Mouse (Mus musculus) lung, adult 18-20 months (tissue): Measurements from ENCODE around the gene Cd52.
"Not testable (repeated sequence)": the region's sequence is repeated elsewhere in the genome, so short reads cannot be mapped to it uniquely, and the experiment has no call there.

Experiments
- DNase-seq, 2 experiments: peaks; one replicate each; pipeline ENCODE4 v3.0.0; 2022; ENCODE audit warnings: mixed read lengths in 2 of 2

The Cd52 gene

DNA sequence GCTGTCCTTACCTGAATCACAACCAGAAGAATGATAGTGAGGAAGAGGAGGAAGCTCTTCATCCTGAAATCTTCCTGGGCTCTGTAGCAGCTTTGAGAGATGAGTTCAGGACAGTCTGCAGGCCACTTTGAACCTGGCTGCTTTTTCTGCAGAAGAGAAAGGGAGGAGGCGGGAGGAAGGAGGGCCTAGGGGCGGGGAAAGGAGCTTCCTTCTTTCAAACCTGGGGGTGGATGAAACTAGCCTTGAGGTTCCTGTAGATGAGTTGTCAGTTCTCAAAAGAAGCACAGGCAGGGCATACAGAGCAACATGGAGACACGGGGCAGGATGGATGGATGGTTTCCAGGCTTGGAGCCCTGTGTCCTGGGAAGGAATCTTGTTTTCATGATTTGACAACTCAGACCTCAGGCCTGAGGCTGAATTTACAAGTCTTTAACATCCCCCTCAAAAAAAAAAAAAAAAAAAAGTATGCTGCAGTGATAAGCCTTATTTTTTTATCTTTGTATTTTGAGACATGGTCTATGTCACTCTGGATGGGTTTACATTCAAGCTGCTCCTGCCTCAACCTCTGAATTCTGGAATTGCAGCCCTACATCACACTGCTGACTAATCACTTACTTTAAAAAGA, at the start of gene Cd52:
Gene Cd52 (minus strand): TSS at position 160 of the 625 bp plus-strand sequence.
- peak; percentile 62 to 73 for DNase-seq

DNA sequence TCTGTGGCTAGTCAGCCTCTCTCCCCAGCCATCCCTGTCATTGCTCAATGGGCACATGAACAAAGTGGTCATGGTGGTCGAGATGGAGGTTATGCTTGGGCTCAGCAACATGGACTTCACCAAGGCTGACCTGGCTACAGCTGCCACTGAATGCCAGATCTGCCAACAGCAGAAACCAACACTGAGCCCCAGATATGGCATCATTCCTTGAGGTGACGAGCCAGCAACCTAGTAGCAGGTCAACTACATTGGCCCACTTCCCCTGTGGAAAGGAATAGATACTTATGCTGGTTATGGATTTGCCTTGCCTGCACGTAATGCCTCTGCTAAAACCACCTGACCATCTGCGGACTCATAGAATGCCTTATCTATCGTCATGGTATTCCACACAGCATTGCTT, 49.4 kb upstream of the Cd52 start:
- not testable (repeated sequence) for DNase-seq

DNA sequence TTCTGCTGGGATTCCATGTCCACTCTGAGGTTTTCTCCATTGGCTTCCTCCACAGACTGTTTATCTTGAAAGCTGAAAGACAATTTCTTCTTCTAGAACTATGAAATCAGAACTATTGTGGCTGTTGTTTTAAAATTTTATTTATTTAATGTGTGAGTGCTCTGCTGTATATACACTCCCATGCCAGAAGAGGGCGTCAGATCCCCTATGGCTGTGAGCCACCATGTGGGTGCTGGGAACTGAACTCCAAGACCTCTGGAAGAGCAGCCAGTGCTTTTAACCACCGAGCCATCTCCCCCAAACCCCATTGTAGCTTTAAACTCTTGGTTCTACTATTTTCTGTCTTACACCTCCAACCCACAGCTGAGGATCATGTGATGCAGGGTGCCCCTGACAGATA, 44.0 kb upstream of the Cd52 start:
- no peak for DNase-seq

DNA sequence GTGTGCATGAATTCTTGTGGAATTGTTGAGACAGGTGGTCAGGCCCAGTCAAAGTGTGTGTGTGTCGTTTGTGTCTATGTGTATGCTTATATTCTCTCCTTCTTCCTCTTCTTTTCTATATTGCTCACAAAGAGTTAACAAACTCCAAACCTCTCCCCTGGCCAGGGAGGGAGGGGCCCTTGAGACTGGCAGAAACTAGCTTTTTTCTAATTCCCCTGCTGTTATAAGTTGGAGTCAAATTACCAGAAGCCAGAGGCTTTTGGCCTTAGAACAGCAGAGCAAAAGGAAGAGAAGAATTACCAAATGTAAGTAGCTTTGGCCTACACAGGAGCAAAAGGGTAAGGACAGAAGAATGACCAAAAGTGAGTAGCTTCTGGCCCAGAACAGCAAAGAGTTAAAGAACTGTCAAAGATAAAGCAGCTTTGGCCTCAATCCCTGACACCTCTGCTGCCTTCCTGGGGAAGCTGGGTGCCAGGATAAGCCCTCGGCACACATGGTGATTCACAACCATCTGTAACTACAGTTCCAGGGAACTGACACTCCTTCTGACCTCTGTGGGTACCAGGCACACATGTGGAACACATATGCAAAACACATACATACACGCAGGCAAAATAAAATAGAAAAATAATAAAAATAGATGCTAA, 41.5 kb upstream of the Cd52 start:
- DNase-seq = no peak

DNA sequence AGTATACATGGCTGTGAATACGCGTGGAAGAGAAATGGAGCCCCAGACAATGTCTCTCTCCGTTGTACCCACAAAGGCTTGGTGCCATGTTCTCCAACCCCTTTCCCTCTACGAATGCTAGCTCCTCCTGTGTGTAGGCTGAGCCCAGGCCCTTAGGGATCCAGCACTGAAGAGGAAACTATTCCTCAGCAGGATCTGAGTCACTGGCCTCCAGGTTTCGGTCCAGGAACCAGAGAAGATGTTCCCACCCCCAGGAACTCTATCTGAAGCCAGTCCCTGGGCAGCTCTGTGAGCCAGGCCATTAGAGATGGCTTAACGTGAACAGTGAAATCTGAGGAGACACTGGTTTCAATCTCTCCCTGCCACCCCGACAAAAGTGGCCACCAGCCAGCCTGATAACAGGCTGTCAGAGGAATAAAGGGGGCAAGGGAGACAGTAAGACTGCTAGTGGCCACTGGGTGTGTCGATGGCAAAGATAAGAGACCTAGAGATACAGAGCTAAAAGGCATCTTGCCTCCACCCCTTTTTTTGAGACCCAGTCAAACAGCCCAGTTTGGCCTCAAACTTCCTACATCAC, 37.7 kb upstream of the Cd52 start:
- no peak for DNase-seq

DNA sequence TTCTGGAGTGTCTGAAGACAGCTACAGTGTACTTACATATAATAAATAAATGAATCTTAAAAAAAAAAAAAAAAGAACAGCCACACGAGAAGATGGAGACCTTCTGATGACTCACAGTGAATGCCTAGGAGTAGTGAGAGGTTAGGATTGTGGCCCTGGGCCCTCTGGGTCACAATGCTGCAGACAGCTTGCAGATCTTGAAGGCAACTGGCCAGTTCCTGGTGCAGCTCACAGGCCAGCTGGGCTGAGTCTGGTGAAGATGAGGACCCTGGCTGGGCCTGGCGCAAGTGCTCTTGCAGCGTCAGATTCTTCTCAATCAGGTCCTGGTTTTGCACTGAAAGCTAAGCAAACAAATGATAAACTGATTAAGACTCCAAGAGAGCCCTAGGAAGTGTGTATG, 37.2 kb upstream of the Cd52 start:
- no peak for DNase-seq

DNA sequence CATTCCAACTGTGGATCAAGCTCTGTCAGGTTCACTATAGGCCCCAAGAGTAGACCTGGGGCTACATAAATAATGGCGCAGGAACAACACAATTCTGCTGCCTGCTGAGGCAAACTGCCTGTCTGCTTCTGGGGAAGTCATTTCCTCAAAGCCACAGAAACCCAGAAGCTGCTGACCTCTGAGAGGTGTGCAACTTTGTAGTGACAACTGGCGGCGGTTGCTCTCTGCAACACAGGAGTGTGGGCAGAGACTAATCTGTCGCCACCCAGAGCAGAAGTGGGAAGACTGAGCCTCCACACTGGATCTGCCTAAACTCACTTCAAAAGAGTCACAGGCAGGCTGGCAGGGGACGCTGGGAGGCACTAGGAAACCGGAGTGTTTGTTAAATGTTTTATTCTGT, 34.6 kb upstream of the Cd52 start:
- peak; percentile 53 to 60 for DNase-seq

DNA sequence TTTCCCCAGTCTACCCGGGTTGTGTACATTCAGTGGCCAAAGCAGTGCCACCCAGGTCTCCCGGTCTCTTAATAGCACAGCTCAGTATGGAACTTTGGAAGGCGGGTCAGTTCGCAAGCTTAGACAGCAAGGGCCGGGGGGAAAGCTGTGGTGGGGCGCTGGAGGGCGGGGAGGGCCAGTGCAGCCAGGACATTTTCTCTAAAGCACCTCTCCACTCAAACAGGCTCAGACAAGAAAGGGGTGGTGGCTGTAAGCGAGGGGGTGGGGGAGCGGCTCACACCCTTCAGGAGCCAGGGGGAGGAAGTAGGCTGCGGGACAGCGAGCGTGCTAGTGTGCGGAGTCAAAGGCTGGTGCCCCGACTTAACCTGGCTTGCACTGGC, 34.1 kb upstream of the Cd52 start:
- DNase-seq = peak; percentile 46 to 64

DNA sequence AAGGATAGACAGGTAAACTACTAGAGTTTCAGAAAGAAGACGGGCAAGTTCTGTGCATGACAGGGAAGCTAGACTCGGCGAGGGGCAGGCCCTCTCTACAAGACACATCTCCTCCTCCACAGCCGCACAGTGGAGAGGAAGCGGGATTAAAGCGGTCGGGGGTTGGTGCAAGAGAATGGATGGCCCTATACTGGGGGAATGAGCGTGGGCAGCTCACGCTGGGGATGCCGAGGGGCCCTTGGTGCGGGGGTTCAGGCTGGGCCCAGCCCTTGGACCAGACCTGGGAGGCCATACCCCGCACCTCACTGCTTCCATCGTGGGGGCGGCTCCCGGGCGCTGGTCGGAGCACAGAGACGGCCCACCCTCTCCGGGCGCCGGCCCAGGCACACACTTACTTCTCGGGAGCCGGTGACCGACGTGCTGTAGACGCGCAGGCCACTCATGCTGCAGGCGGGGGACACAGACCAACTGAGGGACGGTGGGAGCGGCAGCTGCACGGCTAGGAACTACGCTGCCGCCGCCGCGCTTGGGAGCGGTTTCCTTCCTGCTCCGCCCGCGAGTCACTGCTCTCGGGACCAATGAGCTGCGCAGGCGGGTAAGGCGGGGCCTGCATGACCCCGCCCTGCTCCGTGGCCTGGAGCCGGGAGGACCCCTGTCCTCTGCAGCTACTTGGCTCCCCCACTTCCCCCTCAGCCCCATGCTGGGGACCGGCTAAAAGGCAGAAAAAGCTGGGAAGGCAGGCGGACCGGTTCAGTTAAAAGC, 33.5 kb upstream of the Cd52 start, which contains the start of gene Sh3bgrl3:
Gene Sh3bgrl3 (minus strand): TSS at position 569 of the 762 bp plus-strand sequence.
- peak; percentile 90 to 92 for DNase-seq

DNA sequence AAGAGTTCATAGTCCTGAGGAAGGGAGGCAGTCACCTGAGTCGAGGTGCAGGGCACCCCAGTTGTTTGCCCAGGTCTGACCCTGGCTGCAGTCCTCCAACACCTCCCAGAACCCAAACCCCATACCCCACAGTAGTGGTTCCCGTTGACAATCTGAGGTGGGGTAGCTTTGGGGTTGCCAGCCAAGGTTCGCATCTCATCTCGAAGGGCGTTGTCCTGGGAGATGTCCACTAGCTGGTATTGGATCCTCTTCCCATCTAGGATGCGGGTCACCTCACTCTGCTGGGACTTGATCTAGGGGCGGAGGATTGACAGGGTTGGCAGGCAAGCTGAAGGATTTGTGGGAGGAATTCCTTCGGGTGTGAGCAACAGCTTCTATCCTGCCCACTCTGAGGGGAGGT, 32.9 kb upstream of the Cd52 start:
- no peak for DNase-seq

DNA sequence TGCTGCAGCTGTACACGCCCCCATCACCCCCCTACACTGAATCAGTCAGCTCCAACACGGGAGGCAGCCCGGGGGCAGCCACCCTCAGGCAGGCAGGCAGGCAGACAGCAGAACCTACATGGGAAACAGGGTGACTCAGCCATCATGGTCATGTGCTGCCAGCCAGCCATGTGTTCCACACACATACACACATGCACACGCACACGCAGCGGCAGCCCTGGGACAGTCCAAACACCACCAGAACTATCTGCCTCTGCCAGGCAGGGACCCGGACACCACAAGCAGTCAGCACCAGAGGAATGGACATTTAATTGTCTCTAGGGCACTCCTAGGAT, 32.2 kb upstream of the Cd52 start:
- no peak for DNase-seq

DNA sequence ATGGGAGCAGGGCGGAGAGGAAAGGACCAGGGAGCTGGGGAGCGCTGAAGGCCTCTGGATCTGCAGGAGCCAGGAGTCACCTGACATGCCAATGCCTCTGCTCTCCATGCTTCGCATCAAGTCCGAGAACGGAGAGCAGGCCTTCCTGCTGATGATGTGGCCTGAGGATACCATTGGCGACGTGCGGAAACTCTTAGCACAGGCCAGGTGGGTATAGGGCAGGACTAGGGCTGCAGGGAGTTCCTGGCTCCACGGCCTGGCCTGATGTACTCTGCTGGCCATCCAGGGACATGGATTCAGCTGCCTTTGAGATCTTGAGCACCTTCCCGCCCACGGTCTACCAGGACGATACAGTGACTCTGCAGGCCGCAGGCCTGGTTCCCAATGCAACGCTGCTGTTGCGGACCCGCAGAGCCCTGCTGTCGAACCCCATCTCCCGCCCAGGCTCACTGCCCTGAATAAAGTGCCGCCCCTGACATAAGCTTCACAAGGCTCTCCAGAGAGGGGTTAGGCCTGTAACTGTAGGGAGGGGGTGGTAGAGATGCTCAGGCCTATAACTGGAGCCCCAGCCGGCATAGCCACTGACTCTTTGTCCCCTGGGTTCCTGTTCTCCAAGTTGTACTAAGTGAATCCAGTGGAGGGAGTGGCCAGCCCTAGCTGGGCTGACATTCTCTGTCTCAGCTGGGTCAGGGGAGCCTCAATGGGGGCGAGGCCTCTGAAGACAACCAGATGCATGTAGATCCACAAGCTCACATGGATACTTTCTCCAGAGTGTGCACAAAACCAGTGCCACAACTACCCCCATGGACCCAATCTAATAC, 31.6 kb upstream of the Cd52 start:
- no peak for DNase-seq

DNA sequence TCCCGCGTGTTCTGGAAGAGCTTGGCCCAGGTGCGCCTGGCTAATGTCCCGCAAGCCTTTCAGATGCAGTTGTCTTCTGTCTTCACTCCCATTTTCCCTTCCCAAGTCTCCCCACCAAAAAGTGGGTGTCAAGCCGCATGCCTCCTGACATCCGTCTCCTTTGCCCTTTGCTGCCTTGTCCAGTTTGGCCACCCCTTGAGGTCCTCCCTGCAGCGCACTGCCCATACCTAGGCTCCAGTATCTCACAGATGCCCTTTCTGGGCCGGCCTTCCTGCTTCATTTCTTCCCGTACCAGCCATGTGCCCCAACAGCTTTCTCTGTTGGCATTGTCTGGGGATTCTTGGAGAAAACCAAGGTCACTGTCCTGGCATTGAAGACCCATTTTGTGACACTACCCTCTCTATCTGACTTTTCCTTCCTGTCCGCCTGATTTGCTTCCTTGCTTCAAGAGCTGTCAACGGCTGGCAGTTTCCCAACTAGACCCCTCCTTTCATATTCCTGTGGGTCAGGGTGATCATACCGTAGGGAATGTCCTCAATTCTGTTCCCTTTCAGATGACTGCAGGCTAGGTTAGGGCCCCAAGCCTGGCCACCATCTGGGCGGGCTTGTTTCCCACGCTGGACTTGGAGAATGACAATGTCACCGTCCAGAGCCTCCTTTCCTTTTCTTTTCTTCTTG, 30.6 kb upstream of the Cd52 start:
- DNase-seq = no peak

DNA sequence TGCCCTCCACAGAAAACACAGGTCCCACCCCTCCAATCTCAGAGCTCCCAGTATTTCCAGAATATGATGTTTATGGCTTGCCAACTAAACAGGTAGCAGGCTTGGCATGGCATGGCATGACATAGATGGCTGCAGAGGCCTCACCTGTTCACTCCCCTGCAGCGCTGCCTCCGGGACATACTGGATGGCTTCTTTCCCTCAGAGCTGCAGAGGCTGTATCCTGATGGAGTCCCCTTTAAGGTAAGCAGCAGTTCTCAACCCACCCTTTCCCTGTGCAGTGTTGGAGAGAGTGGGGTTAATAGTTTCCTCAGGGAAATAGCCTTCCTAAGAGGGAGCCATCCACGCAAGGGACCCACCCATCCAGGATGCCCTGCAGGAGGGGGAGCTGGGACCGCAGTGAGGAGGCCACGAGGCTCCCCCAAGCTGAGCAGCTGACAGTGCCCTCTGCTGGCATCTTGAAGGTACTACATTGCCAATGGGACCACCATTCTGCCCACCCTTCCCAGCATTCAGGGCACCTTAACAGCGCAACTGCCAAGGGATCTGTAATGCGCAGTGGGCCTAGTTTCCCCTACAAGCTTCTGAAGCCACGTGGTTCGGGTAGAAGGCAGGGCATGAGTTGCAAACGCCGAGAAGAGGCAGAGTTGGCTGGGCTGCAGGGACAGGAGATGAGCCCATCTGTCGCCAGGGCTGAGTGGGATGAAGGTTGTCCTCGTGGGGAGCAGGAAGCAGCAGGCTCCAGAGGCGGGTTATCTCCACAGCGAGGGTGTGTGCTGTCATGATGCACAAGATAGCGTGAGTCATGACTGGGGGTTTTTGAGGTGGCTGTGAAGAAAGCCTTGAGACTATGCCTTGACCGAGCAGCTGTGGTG, 29.0 kb upstream of the Cd52 start:
- no peak for DNase-seq

DNA sequence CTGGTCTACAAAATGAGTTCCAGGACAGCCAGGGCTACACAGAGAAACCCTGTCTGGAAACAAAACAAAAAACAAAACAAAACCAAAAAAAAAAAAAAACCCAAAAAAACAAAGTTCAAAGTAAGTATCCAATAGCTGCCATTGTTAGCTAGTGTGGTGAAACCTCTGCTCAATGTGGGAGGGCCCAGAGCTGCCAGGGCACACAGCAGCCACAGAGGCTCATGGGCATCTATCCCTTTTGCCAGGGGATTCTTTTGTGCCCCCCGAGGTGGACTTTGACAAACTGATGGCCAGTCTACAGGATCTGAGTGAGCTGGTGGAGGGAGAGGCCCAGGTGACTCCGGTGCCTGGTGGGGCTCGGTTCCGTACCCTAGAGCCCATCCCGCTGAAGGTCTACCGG, 28.3 kb upstream of the Cd52 start:
- no peak for DNase-seq

DNA sequence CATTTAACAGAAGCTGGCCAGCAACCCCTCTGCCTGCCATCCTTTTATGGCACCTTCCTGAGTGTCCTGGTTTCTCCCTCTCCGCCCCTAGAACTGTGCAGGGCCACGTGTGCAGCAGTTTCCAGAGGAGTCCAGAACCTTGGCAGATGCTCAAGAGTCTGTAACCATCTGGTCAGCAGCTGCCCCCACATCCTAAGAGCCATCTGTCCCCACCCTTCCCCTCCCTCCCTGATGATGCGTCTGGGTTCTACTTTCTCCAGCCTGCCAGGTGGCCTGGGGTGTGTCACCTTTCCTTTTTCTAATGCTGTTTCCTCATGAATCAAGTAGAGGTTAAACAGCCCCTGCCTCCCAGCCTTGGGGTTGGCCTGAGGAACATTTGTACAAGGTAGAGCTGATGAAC, 27.4 kb upstream of the Cd52 start:
- no peak for DNase-seq

DNA sequence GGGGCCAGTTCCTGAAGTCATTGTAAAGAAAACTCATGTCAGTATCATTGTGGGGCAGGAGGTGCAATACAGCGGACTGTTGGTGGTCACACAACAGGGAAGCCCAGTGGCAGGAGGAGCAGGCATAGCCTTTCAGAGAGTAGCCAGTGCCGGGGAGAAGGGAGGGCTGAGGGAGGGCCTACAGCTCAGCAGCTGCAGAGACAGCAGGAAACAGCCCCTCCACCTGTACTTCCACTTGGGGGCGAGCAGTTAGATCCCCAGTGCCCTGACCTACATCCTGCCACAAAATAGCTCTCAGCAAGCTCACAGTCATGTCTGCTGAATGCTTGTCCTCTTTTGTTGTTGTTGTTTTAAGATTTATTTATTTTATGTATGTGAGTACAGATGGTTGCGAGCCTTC, 26.7 kb upstream of the Cd52 start:
- no peak for DNase-seq

DNA sequence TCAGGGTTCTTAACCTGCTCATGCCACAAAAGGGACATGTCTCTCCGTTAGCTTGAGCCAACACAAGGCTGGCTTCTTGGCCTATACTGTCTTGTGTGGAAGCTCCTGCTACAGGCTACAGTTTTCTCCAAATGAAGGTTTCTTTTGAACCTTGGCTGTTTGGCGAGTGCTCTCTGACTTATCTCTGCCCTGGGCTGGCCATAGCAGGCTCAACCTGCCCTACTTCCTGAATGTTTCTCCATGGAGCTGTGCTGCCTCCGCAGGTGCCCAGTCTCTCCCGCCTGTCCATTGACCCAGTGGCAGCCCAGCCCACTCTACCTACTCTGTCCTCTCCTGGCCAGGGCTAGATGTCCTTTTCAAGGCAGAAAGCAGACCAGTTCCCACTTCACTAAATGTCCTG, 26.0 kb upstream of the Cd52 start:
- DNase-seq = no peak

DNA sequence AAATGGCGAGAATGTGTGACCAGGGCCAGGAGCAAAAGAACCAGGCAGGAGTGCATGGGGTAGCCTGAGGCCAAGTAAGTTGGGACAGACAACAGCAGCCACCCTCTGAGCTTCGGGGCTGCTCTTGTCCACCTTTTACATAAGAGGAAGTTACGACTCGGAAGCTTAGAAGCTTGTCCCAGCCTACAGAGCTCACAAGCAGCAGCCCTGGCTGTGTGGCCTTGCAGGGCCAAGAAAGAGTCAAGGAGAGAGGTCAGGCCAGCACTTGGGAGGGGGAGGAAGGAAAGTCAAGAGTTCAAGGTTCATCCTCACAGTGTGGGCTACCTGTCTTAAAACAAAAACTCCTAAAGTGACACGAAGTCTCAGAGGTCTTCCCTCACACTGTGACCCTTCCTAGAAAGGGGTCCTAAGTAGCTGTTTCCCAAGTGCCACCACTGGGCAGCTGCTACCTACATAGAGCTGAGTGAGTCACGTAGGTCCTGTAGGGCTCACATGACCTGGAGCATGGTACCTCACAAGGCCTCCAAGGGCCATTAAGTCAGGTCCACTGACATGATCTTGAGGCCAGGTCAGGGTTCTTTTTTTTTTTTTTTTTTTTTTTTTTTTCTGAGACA, 25.4 kb upstream of the Cd52 start:
- no peak for DNase-seq

DNA sequence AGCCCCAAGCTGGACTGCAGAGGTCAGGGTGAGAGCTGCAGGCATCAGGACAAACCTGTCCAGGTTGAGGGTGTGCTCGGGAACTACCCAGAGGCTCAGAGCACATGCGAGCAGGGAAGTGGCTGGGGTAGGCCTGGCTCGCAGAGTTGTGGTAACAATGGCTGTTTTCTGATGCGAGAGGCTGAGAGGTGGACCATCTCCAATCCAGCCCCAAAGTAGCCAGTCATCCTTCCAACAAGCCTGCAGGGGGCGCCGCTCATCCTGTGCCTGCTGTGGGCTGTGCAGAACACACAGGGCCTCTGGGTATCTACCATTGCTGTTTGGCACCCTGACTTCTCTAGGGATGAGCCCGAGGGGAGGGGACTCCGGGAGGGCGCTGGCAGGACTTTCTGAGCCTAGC, 24.8 kb upstream of the Cd52 start:
- no peak for DNase-seq

DNA sequence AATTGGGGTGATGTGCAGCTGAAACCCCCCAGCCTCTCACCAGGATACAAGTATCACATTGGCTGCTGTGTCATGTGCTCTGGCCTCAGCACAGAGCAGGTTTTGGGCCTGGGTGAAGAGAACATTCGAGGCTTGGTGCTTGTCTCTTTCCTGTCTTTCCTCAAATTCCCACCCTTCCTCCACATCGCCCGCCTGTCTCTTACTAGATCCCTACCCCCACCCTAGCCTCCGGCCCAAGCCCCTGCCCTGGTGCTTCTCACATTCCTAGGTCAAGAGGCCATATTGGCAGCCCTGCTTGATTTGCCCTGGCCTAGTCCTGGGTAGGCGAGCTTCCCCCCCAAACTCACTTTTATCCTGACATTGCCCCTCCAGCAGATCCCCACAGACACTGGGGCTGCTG, 24.2 kb upstream of the Cd52 start:
- no peak for DNase-seq
